Mouse (Mus musculus) heart, adult 2 months (tissue): ENCODE measurements around the gene Drap1. TPM values are rescaled to one million over a fixed set of nuclear protein-coding genes. Genes with fewer than 3 reads are reported as not detected.

Source experiments
- DNase-seq, 2 experiments: peaks; one replicate each; pipeline ENCODE4 v3.0.0; 2021
- H3K27ac ChIP-seq: fragments of 200-600 bp; 2 replicates; pipeline ENCODE4 v1.8.1; 2022
- H3K27me3 ChIP-seq: fragments of 200-500 bp; 2 replicates; pipeline ENCODE4 v1.6.1; 2012; ENCODE audit warnings: mild to moderate bottlenecking, low read length, inconsistent platforms, mixed read lengths; ENCODE audit not compliant: control insufficient read depth, insufficient read depth
- H3K36me3 ChIP-seq: fragments of 200-500 bp; 2 replicates; pipeline ENCODE4 v1.6.1; 2012; ENCODE audit warnings: low read length, inconsistent platforms; ENCODE audit not compliant: control insufficient read depth, insufficient read depth
- H3K4me1 ChIP-seq: fragments of 200-500 bp; 2 replicates; pipeline ENCODE4 v1.6.1; 2011; ENCODE audit warnings: low read length; ENCODE audit not compliant: control insufficient read depth, insufficient read depth
- H3K4me3 ChIP-seq: fragments of 200-600 bp; 2 replicates; pipeline ENCODE4 v1.8.1; 2022
- H3K79me2 ChIP-seq: fragments of 200-500 bp; replicated peaks from 2 replicates; pipeline ENCODE4 v1.6.1; 2012; ENCODE audit warnings: mild to moderate bottlenecking, inconsistent platforms, low read length, moderate library complexity, mixed read lengths; ENCODE audit not compliant: control insufficient read depth, insufficient read depth
- H3K9ac ChIP-seq: fragments of 200-500 bp; 2 replicates; pipeline ENCODE4 v1.6.1; 2012; ENCODE audit warnings: low read depth, mild to moderate bottlenecking, control low read depth, inconsistent platforms, low read length, mixed read lengths
- CTCF ChIP-seq: fragments of 200-600 bp; IDR thresholded peaks from 2 replicates; pipeline ENCODE4 v1.8.1; 2022; ENCODE audit warnings: antibody characterized with exemption, mild to moderate bottlenecking, moderate library complexity
- EP300 ChIP-seq: fragments of 200-500 bp; IDR thresholded peaks from 2 replicates; pipeline ENCODE4 v1.6.1; 2011; ENCODE audit warnings: low read depth, low read length, control low read depth; ENCODE audit not compliant: insufficient read depth
- POLR2A ChIP-seq: fragments of 200-500 bp; IDR thresholded peaks from 2 replicates; pipeline ENCODE4 v1.6.1; 2011; ENCODE audit warnings: mild to moderate bottlenecking, low read depth, low read length, control low read depth; ENCODE audit not compliant: insufficient read depth
- WGBS: fragments of 180-500 bp; shearing (Covaris S2); methylation state at CpG from one replicate; pipeline ENCODE4 v1.1.7; 2018; 5-methylcytosine and 5-hydroxymethylcytosine counted together
- intact Hi-C: fragments of 180-260 bp; cut with DNase I; formaldehyde crosslinking; loops from one replicate; pipeline ENCODE4 v1.15.1; 2025
- polyA plus RNA-seq: library from polyadenylated mRNA; depleted of rRNA; stranded (reverse); fragments of >200 nt; gene quantifications from 2 replicates; pipeline ENCODE4 v1.2.3, GENCODE M21; 2012; rRNA removed
- total RNA-seq, 2 experiments: library from RNA; stranded (reverse); gene quantifications; 2 replicates each; pipeline ENCODE4 v1.2.3; 2021

Drap1 gene
- total and polyA plus RNA-seq, 3 experiments, result 175 to 344 (median 278) TPM

DNA sequence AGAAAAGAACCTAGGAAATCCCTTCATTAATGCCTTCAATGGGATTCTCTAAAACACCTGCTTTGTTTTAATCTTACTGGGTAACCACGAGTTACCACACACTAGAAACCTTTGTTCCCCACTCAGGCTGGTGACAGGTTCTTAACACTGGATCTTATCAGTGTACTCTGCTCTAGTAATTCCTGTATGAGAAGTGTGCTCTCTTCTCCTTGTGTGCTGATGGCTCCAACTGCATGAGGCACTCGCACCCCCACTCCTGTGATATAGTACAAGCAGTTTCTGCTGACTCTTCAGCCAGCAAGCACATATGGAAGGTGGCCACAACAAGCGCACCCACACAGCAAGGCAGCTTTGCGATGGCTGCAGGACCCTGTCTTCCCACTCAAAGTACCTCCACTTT is 50.6 kb downstream of the Drap1 start:
- Histone ChIP-seq H3K9ac (no peak overlapping the region), H3K27me3 (no peaks in the 10 kb centered on the region), H3K79me2 (no peaks in the 10 kb centered on the region), H3K4me3 (no peak overlapping the region), H3K36me3 (no peaks in the 10 kb centered on the region), H3K4me1 (no peaks in the 10 kb centered on the region), H3K27ac (no peak overlapping the region)
- 67% methylated on average over 4 of the region's 4 CpGs for WGBS
- intact Hi-C loops, result no loop called here
- no peak for TF ChIP-seq POLR2A
- no peak for TF ChIP-seq CTCF
- no peak for TF ChIP-seq EP300
- no peak for DNase-seq

Other genes with a start within 250 kb of the Drap1 start
- 10 to 100 TPM; 20.8 to 21.6 TPM for gene Pacs1, start 151.9 kb downstream of the Drap1 start, total RNA-seq
- 25.7 and 28.5 TPM in 2 replicates for gene Pacs1, start 151.9 kb downstream of the Drap1 start, polyA plus RNA-seq
- 100 to 1,000 TPM; 103 to 121 TPM for gene Sf3b2, start 129.5 kb downstream of the Drap1 start, total RNA-seq
- gene Sf3b2, start 129.5 kb downstream of the Drap1 start, polyA plus RNA-seq, result 83.1 and 94.5 TPM in 2 replicates
- 10 to 100 TPM; 27.2 to 29.9 TPM for gene Gal3st3, start 126.6 kb downstream of the Drap1 start, total RNA-seq
- gene Gal3st3, start 126.6 kb downstream of the Drap1 start, polyA plus RNA-seq, result 35.5 and 36.1 TPM in 2 replicates
- gene Catsper1, start 89.2 kb downstream of the Drap1 start, total RNA-seq, result not detected
- gene Catsper1, start 89.2 kb downstream of the Drap1 start, polyA plus RNA-seq, result 0.16 TPM in 1 of 2 replicates, not detected in the other
- 10 to 100 TPM; 10.9 to 16.8 TPM for gene Cst6, start 75.4 kb downstream of the Drap1 start, total RNA-seq
- gene Cst6, start 75.4 kb downstream of the Drap1 start, polyA plus RNA-seq, result 5.7 and 10.4 TPM in 2 replicates
- 10 to 100 TPM; 16.3 to 19.5 TPM for gene Eif1ad, start 58.2 kb downstream of the Drap1 start, total RNA-seq
- 18.5 and 28.1 TPM in 2 replicates for gene Eif1ad, start 58.2 kb downstream of the Drap1 start, polyA plus RNA-seq
- 100 to 1,000 TPM; 113 to 133 TPM for gene Banf1, start 57.8 kb downstream of the Drap1 start, total RNA-seq
- gene Banf1, start 57.8 kb downstream of the Drap1 start, polyA plus RNA-seq, result 148 and 173 TPM in 2 replicates
- 10 to 100 TPM; 47.3 to 51.8 TPM for gene Sart1, start 36.3 kb downstream of the Drap1 start, total RNA-seq
- gene Sart1, start 36.3 kb downstream of the Drap1 start, polyA plus RNA-seq, result 10.6 and 22.1 TPM in 2 replicates
- under 1 TPM; 0.39 to 0.52 TPM for gene Tsga10ip, start 22.5 kb downstream of the Drap1 start, total RNA-seq
- 0.08 TPM in 1 of 2 replicates, not detected in the other for gene Tsga10ip, start 22.5 kb downstream of the Drap1 start, polyA plus RNA-seq
- 10 to 100 TPM; 32.9 TPM for gene AI837181, start 165 bp upstream of the Drap1 start, total RNA-seq
- 55.4 and 59.5 TPM in 2 replicates for gene AI837181, start 165 bp upstream of the Drap1 start, polyA plus RNA-seq
- gene Fosl1, start 22.6 kb upstream of the Drap1 start, total RNA-seq, result not detected
- 0.12 TPM in 1 of 2 replicates, not detected in the other for gene Fosl1, start 22.6 kb upstream of the Drap1 start, polyA plus RNA-seq
- gene Ccdc85b, start 32.9 kb upstream of the Drap1 start, total RNA-seq, result 1 to 10 TPM; 6.3 to 9.7 TPM
- 5.9 and 6.1 TPM in 2 replicates for gene Ccdc85b, start 32.9 kb upstream of the Drap1 start, polyA plus RNA-seq
- 10 to 100 TPM; 47.1 to 52.9 TPM for gene Fibp, start 35.6 kb upstream of the Drap1 start, total RNA-seq
- 85.6 and 88.3 TPM in 2 replicates for gene Fibp, start 35.6 kb upstream of the Drap1 start, polyA plus RNA-seq
- gene Ctsw, start 43.5 kb upstream of the Drap1 start, total RNA-seq, result under 1 TPM; 0.32 to 0.42 TPM
- 0.67 and 2.0 TPM in 2 replicates for gene Ctsw, start 43.5 kb upstream of the Drap1 start, polyA plus RNA-seq
- gene Efemp2, start 49.0 kb upstream of the Drap1 start, total RNA-seq, result 10 to 100 TPM in 1 of 2 experiments, 1 to 10 TPM in 1; 8.2 to 10.3 TPM
- 33.6 and 36.3 TPM in 2 replicates for gene Efemp2, start 49.0 kb upstream of the Drap1 start, polyA plus RNA-seq
- gene Mus81, start 63.4 kb upstream of the Drap1 start, total RNA-seq, result 10 to 100 TPM; 18.6 to 21.6 TPM
- gene Mus81, start 63.4 kb upstream of the Drap1 start, polyA plus RNA-seq, result 36.4 and 38.6 TPM in 2 replicates
- 100 to 1,000 TPM; 169 to 194 TPM for gene Cfl1, start 65.5 kb upstream of the Drap1 start, total RNA-seq
- 160 and 206 TPM in 2 replicates for gene Cfl1, start 65.5 kb upstream of the Drap1 start, polyA plus RNA-seq
- under 1 TPM; 0.82 to 0.89 TPM for gene 1700020D05Rik, start 78.8 kb upstream of the Drap1 start, total RNA-seq
- gene 1700020D05Rik, start 78.8 kb upstream of the Drap1 start, polyA plus RNA-seq, result 0.70 and 0.85 TPM in 2 replicates
- gene Snx32, start 85.6 kb upstream of the Drap1 start, total RNA-seq, result 1 to 10 TPM; 3.9 to 5.2 TPM
- gene Snx32, start 85.6 kb upstream of the Drap1 start, polyA plus RNA-seq, result 11.4 and 13.0 TPM in 2 replicates
- not detected for gene Ovol1, start 135.7 kb upstream of the Drap1 start, total RNA-seq
- gene Ovol1, start 135.7 kb upstream of the Drap1 start, polyA plus RNA-seq, result 0.04 TPM in 1 of 2 replicates, not detected in the other
- 1 to 10 TPM; 3.0 to 3.3 TPM for gene Ap5b1, start 143.0 kb upstream of the Drap1 start, total RNA-seq
- 3.0 and 3.1 TPM in 2 replicates for gene Ap5b1, start 143.0 kb upstream of the Drap1 start, polyA plus RNA-seq
- gene Rnaseh2c, start 176.9 kb upstream of the Drap1 start, total RNA-seq, result 10 to 100 TPM; 50.2 to 58.6 TPM
- gene Rnaseh2c, start 176.9 kb upstream of the Drap1 start, polyA plus RNA-seq, result 18.7 and 37.1 TPM in 2 replicates
- gene Kat5, start 185.3 kb upstream of the Drap1 start, total RNA-seq, result 10 to 100 TPM; 27.0 to 27.5 TPM
- 36.1 and 56.9 TPM in 2 replicates for gene Kat5, start 185.3 kb upstream of the Drap1 start, polyA plus RNA-seq
- 10 to 100 TPM; 26.8 to 32.5 TPM for gene Rela, start 212.5 kb upstream of the Drap1 start, total RNA-seq
- 39.8 and 57.2 TPM in 2 replicates for gene Rela, start 212.5 kb upstream of the Drap1 start, polyA plus RNA-seq
- 10 to 100 TPM; 19.9 to 23.5 TPM for gene Sipa1, start 238.7 kb upstream of the Drap1 start, total RNA-seq
- gene Sipa1, start 238.7 kb upstream of the Drap1 start, polyA plus RNA-seq, result 37.7 and 39.9 TPM in 2 replicates